Mouse (Mus musculus) adrenal gland, adult 18-20 months (tissue): ENCODE data around the gene Ssrp1. TPM values are rescaled to one million over a fixed set of nuclear protein-coding genes. Genes with fewer than 3 reads are reported as not detected.

Experiments
- DNase-seq, 2 experiments: peaks; one replicate each; pipeline ENCODE4 v3.0.0; 2021 to 2022; ENCODE audit warnings: low spot score in 2 of 2
- total RNA-seq, 2 experiments: library from RNA; stranded (reverse); gene quantifications; 1 replicate in 1 of 2; 2 replicates in 1 of 2; pipeline ENCODE4 v1.2.3; 2021

Ssrp1 gene
- total RNA-seq, 2 experiments from 2014 or later = 96.5 to 122 TPM

GRCm38 (mm10) chr2:85034169-85034568, 2.9 kb upstream of the Ssrp1 start:
- no peak for DNase-seq

GRCm38 (mm10) chr2:85036507-85037046, 457 bp upstream of the Ssrp1 start:
- DNase-seq = no peak

GRCm38 (mm10) chr2:85038336-85038735, 1.3 kb downstream of the Ssrp1 start:
- no peak for DNase-seq

- no peak for DNase-seq
Measured at GRCm38 (mm10) chr2:85043623-85044022, 6.6 kb downstream of the Ssrp1 start.

GRCm38 (mm10) chr2:85046222-85046621, 9.2 kb downstream of the Ssrp1 start:
- DNase-seq = no peak

- no peak for DNase-seq
Measured at GRCm38 (mm10) chr2:85047081-85047480, 10.0 kb downstream of the Ssrp1 start.

- DNase-seq = peak; percentile 98 to 99
Measured at GRCm38 (mm10) chr2:85047596-85048167, 10.6 kb downstream of the Ssrp1 start, which contains the start of gene Tnks1bp1. Tnks1bp1 (plus strand) TSS chr2:85048022.

- DNase-seq = peak; percentile 61 to 67
Measured at GRCm38 (mm10) chr2:85048168-85048751, 11.2 kb downstream of the Ssrp1 start.

- DNase-seq = no peak
Measured at GRCm38 (mm10) chr2:85049277-85049676, 12.2 kb downstream of the Ssrp1 start.

GRCm38 (mm10) chr2:85050001-85050634, 13.1 kb downstream of the Ssrp1 start:
- peak; percentile 59 to 66 for DNase-seq

- DNase-seq = peak; percentile 35 to 48
Measured at GRCm38 (mm10) chr2:85050746-85051145, 13.7 kb downstream of the Ssrp1 start.

- no peak for DNase-seq
Measured at GRCm38 (mm10) chr2:85053192-85053816, 16.3 kb downstream of the Ssrp1 start.

- DNase-seq = no peak
Measured at GRCm38 (mm10) chr2:85056711-85057110, 19.7 kb downstream of the Ssrp1 start.

- DNase-seq = no peak
Measured at GRCm38 (mm10) chr2:85059677-85060076, 22.6 kb downstream of the Ssrp1 start.

GRCm38 (mm10) chr2:85060591-85061060, 23.6 kb downstream of the Ssrp1 start:
- peak; percentile 62 to 66 for DNase-seq

GRCm38 (mm10) chr2:85061107-85061541, 24.1 kb downstream of the Ssrp1 start:
- DNase-seq = peak; percentile 35 to 47

GRCm38 (mm10) chr2:85065141-85065875, 28.3 kb downstream of the Ssrp1 start:
- DNase-seq = no peak

GRCm38 (mm10) chr2:85066937-85067336, 29.9 kb downstream of the Ssrp1 start:
- no peak for DNase-seq

- DNase-seq = peak in 1 of 2 experiments; percentile 20
Measured at GRCm38 (mm10) chr2:85067903-85068625, 31.0 kb downstream of the Ssrp1 start.

GRCm38 (mm10) chr2:85068626-85069025, 31.6 kb downstream of the Ssrp1 start:
- no peak for DNase-seq
